Mouse (Mus musculus) kidney, postnatal 4 days (tissue): Measurements from ENCODE around the gene Sptan1.
A peak's percentile ranks its signal among the peaks of the same experiment; 100 is the strongest.
"Not testable (repeated sequence)": the region's sequence is repeated elsewhere in the genome, so short reads cannot be mapped to it uniquely, and the experiment has no call there.

Source experiments
- DNase-seq, 2 experiments: peaks; one replicate each; pipeline ENCODE4 v3.0.0; 2021; ENCODE audit warnings: mixed read lengths in 2 of 2

Sptan1 gene

DNA sequence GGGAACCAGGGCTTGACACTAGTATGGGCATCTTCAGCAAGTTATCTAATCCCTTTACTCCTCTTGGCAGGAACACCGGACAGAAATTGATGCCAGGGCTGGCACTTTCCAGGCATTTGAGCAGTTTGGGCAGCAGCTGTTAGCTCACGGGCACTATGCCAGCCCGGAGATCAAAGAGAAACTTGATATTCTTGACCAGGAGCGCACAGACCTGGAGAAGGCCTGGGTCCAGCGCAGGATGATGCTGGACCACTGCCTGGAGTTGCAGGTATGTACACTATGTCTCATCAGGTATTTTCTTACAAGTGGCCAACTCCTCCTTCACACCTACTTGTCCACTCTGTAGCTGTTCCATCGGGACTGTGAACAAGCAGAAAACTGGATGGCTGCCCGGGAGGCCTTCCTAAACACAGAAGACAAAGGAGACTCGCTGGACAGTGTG is 45.5 kb downstream of the Sptan1 start:
- no peak for DNase-seq

DNA sequence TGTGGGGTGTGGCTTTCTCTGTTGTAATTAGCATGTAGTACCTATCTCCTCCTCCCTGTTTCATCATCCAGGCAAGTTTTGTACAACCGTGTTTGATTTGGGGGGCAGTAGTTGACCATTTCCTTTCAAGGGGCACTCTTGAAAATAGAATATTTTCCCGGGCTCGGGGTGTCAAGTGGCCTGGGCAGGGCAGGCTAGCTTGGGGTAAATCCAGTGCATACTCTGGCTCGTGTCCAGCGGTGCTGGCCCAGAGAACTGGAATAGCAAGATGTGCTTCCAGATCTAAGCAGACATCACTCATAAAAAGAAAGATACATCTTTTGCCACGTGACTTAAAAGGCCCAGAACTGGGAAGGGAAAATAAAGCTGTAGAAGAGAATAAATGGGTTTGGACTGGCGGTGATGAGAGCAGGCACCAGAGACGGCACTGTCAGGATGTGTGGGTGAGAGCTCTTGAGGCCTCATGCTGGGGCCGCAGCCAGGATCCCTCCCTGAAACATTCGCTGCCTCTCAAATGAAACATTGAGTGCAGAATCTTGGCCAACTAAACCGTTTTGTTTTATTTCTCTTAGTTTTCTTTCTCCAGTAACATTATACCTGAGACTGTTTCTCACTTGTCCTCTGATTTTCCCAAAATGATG is 49.1 kb downstream of the Sptan1 start:
- DNase-seq: no peak

DNA sequence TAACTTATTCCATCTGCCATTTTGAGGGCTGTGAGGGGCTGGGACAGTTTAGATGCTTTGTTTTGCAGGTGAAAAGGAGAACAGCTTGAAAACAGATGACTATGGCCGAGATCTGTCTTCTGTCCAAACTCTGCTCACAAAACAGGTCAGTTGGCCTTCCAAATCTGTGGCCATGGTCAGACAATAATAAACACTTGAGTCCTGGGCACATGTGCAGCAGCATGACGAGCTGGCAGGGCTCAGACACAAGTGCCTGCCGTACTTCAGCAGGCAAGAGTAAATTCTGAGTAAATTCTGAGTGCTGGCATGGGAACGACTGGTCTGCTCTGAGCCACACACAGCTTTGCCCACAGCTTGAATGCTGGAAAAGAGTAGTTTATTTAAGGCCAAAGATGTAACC is 60.1 kb downstream of the Sptan1 start:
- no peak for DNase-seq

DNA sequence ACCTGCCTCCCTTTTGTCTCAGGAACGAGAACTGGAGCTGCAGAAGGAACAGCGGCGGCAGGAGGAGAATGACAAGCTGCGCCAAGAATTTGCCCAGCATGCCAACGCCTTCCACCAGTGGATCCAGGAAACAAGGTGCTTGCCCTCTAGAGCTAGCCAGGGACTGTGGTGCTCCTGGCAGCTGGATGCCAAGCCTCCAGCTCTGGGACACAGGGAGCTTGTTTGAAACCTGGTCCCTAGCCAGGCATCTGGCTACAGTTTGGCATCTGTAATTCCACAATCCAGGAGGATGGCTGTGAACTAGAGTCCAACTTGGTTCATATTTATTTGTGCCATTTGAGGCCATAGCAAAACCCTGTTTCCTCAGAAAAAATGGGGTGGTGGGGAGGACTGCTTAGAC is 61.6 kb downstream of the Sptan1 start:
- DNase-seq: no peak

DNA sequence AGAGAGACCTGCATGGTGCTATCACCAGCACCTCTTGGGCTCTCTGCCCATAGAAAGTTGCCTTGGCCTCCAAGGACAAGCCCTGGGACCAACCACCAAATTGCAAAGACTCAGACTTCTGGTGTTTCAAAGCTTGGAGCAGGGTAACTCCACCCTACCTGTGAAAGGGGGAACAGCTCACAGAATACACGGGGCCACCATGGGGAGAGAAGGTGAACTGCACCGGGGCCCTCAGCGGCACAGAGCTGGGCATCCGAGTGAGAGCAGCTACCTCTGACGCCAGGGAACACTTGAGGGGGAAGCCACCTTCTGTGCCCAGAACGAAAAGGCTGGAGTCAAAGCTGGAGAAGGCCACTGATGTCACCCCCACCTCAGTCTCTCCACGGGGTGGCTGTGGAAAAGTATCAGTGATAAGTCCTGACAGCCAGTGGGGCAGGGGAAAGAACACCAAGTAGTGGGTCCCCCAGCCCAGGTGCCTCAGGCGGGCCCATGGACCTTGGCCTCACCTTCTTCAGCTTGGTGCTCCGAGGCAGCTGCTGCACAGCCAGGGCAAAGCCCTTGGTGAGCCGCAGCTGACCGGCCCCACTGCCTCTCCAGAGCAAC is 67.0 kb downstream of the Sptan1 start:
- DNase-seq: peak; percentile 36 to 55

DNA sequence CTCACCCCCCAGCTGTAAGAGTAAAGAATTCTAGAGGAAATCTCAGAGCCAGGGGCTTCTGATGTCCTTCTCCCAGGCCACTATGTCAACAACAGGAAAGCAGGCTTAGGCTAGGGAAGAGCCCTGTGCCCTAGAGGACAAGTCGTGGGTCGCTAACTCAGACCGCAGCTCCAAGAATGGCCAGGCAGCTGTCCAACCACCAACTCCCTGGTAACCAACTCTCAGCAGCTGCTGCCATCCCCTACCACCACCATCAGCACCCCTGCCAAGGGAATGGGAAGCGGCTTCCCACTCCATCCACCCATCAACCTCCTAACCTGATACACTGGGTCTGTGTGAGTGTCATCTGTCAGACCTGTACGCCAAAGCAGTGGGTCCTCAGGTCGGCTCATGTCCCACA is 67.6 kb downstream of the Sptan1 start:
- DNase-seq: no peak

DNA sequence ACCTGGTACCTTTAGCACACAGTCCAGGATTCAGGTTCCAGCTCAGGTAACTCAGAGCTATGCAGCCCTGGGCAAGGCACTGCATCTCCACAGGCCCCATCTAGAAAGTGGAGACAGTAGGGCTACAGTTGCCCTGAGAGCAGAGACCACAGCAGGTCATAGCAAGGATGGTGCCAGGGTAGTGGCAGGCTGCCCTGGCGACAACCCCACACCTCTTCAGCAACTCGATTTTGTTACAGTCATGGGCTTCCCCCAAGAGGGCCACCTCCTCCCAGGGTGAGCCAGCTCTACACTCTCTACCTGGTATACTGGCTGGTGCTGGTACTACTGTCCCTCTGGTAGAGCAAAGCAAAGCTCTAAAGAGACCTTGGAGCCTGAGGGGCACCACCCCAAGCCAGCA is 72.4 kb downstream of the Sptan1 start:
- no peak for DNase-seq

DNA sequence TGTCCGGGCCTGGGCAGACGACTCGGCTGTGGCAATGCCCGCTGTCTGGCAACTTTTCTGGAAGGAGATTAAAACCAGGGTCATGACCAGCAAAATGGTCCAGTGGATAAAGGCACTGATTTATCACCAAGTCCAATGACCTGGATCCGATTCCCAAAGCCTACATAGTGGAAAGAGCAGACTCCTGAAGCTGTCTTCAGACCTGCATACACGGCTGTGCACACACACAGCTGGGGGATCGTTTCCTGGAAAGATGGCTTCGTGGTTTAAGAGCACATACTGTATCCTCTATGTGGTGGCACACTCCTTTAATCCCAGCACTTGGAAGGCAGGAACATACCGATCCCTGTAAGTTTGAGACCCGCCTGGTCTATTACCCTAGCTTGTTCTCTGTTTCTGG is 73.0 kb downstream of the Sptan1 start:
- no peak for DNase-seq

DNA sequence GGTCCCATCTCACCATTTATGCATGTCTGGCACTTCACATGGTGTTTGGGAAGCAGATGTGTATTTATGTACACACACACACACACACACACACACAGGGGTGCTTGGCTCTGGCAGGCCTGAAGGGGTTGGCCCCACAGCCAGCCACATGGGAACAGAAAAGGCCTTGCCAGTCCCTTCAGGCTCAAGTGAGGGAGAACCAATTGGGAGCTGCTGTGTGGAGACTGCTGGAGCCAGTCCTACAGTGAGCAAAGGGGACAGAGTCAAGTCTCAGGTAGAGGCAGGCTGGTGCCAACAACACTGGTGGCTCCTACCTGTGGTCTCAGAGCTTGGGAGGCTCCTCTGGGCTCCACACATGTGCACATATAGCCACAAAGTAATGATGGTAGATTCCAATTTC is 74.3 kb downstream of the Sptan1 start:
- no peak for DNase-seq

DNA sequence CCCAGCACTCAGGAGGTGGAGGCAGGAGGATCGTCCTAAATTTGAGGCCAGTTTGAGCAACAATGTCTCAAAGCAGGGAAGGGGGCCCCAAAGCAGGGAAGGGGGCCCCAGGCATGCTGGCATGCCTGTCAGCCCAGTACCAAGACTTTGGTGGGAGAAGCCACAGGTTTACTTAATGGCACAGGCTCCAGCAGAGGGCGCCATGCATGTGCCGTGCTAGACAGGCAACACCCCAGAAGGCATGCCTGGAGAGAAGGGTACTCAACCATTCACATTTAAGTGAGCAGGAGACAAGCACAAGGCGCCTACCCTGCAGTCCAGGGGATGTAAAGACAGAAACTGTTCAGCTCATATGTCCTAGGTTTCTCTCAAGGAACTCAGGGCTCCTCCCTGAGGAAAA is 77.1 kb downstream of the Sptan1 start:
- peak; percentile 94 for DNase-seq

DNA sequence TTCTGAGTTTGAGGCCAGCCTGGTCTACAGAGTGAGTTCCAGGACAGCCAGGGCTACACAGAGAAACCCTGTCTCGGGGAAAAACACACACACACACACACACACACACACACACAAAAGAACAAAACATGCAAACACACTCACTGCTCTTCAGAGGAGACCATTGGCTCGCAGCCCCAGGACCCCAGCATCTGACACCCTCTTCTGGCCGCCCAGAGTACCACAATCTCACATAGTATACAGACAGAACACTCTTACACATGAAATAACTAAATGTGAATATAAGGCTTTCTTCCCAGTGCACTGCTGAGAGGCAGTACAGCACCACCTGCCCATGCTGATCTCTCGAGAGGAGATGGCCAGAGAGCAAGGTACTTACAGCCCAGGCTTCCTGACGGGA is 79.2 kb downstream of the Sptan1 start:
- no peak for DNase-seq

DNA sequence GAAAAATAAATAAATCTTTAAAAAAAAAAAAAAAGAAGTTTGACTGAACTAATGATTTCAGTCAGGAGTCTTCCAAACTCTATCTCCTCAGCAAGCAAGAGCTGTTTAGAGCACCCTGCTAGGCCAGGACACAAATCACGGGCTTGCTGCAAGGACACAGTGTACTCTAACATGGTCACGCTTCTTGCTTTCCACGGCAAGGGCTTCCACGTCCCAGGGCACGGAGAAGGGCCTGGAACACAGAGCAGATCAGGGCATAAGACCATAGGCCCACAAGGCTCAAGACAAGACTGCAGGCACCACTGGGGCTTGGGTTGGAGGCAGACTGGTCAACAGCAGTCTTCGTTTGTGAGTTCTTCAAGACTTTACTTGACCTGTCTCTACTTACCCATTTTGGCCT is 81.8 kb downstream of the Sptan1 start:
- no peak for DNase-seq

DNA sequence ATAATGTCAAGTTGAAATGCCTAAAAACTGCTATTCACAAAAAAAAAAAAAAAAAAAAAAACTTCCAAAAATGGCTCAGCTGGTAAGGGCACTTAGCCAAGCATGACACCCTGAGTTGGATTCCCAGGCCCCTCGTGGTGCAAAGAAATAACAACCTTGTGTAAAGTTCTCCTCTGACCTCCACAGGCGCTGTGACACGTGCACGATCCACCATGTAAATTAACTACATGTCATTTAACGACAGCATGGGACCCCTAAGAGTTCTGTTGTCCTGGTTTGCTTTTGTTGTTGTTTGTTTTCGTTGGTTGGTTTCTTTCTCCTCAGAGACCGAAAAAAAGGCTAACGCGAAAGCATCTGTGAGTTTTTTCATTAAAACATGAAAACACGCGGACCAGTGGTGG is 82.7 kb downstream of the Sptan1 start:
- DNase-seq: peak; percentile 30 to 48

DNA sequence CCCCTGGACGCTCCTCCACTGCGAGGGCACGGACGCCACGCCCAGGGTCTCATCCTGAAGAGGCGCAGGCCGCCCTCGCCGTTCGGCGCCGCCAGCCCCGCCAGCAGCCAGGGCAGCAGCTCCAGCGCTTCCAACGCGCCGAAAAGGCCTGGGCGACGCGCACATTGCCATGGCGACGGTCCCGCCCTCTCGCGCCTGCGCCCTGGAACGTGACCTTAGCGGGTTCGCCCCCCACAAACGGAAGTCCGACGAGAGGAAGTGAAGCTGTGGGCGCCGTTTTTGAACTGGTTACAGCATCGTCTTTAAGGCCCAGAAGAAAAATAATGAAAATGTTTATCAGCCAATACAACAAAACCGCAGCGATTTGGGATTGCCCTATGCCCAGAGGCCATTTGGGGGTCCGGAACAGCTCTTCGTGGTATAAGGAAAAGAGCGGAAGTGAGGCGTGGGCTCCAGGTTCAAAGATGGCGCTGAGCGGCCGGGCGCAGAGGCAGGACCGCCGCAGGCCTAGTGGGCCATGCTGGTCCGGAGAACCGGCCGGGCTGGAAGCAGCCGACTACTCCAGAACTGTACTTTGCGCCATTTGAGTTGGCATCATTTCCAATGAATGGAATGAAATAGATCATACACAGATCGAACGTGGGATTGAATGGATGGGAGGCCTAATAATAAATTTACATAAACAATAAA is 83.5 kb downstream of the Sptan1 start, which contains the start of gene Wdr34:
TSS of gene Wdr34 (minus strand) at position 183 of the 690 bp plus-strand sequence.
- DNase-seq: peak; percentile 99

DNA sequence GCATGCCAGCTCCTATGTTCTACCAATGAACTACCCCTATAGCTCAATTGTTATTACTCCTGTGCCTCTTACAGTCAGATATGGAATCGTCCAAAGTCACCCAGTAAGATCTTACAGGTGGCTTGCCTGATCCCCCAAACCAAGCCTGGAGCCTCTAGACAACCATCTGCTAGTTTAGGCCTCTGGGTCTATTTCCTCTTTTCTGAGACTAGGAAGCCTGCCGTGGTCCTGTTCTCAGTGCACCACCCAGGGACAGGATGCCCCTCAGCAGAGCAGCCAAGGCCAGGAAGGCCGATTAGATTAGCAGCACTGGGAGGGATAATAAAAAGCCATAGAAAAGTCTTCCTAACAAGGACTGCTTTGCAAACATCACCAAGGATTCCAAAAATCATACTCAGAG is 84.5 kb downstream of the Sptan1 start:
- DNase-seq: no peak

DNA sequence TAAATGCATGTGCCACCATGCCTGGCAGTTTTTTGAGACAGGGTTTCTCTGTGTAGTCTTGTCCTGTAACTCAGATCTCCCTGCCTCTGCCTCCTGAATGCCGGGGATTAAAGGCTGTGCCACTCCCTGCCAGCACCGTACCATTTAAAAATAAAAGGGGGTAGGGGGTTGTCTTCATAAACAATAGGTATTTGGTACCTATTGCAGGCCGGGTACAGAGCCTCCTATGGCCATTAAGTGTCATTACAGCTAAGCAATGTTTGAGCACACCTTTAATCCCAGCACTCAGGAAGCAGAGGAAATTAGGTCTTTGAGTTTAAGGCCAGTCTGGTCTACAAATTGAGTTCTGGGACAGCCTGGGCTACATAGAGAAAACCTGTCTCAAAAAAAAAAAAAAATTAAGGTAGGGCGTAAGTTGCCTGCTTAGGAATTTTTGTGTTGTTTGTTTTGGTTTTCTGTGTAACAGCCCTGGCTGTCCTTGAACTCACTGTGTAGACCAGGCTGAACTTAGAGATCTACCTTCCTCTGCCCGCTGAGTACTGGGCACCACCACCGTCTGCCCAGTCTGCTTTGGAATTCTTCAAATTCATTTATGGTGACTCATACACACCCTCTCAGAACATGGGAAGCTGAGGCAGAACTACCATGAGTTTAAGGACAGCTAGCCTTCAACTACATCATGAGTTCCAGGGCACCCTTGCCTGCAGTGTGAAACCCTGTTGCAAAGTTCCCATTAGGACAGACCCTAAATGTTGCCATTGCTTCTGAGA is 86.8 kb downstream of the Sptan1 start:
- DNase-seq: no peak

DNA sequence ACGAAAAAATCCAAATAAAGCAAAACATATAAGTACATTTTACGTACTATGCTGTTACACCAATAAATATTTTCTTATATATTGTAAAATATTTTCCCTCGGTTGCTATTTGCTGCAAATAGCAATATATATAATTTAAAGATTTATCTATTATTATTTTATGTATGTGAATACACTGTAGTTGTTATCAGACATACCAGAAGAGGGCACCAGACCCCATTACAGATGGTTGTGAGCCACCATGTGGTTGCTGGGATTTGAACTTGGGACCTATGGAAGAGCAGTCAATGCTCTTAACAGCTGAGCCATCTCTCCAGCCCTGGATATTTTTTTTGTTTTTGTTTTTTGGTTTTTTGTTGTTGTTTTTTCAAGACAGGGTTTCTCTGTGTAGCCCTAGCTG is 90.0 kb downstream of the Sptan1 start:
- DNase-seq: not testable (repeated sequence)

DNA sequence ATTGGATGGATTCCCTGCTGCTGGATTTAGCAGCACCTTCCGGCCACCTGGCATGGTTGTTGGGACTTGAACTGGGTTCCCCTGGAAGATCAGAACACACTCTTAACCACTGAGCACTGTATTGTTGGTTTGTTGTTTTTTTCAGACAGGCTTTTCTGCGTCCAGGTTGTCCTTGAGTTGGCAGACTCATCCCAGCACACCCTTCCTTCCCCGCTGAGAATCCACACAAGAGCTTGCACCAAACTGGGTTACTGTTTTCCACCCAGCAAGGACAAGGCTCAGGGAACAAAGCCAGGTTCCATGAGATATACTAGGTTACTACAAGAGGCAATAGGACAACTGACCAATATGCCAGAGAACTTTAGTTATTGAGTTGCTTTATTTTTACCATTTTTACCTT is 91.4 kb downstream of the Sptan1 start:
- no peak for DNase-seq

DNA sequence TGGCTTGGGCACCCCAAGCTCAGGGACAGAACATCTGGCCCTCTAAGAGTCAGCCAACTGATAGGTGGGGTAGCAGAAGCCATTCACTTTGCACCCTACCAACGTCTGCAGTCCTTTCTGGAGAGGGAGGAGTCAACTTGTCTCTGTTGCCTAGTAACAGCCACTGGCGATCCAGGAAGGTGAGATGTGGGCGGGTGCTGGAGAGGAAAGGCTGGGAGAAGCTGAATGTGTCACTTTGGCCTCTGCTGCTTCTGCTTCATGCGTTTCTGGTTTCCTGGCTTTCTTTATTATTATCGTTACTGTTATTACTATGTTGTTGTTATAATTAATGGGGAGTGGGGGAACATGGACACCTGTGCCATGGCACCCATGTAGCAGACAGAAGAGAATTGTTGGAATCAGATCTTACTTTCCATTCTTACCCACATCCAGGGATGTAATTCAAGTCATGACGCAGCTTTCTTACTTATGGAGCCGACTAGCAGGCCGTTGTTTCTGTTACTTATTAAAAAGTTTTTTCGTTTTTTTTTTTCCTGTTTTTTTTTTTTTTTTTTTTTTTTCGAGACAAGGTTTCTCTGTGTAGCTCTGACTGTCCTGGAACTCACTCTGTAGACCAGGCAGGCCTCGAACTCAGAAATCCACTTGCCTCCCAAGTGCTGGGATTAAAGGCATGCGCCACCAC is 92.0 kb downstream of the Sptan1 start, which contains the start of gene Set:
TSS of gene Set (plus strand) at position 156 of the 682 bp plus-strand sequence.
- peak; percentile 44 to 60 for DNase-seq

DNA sequence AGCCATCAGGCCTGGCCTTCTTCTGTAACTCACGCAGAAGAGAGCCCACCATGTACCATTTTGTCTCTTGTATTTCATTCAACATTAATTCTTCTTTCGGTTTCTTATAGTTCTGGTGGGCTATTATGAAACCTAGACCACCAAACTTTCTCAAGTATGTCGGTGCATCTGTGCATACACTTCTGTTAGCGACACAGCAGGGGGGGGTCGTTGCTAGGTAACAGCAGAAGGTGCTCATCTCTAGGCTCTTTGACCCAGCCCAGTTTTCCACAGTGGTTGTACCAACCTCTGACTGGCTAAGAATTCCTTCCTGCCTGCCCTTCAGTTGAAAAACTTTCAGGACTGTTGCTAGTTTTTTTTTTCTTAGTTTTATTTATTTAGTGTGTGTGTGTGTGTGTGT is 93.1 kb downstream of the Sptan1 start:
- DNase-seq: no peak

DNA sequence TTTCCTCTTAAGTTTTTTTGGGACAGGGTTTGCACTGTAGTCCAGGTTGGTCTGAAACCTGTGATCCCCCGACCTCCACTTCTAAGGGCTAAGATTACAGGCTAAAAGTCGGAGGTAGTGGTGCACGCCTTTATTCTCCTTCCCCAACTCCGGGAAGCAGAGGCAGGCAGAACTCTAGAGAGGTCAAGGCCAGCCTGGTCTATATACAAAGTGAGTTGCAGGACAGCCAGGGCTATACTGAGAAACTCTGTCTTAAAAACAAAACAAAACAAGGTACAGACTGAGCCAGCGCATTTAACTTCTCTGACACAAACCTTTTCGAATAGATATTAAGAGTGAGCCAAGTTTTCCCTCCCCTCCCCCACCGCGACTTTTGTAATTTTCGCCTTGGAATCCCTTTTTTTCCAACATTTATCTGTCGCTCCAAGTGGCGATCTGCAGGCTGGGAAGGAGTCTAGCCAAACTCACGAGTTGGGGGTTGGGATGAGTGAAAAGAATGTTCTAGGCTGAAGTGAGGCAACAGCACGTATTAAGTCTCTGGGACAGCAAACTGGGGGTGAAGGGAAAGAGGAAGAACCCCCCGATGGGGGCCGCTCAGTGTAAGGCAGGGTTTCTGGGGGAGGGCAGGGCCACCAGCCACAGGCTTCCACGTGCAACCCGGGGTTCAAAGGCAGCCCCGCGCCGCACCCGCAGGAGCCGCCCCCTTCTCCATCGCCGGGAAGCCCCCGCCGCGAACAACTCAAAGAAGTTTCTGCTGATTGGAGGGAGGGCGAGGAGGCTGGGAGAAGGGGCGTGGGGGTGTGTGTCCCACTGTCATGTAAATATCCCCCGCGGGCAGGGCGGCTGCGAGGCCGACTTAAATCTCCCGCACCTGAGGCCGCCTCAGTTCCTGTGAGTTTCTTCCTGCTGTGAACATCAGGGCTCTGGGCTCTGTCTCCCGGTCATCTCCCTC is 96.1 kb downstream of the Sptan1 start:
- DNase-seq: peak; percentile 70 to 77
